Mouse (Mus musculus) lung, embryonic 14.5 days (tissue): Measurements from ENCODE around the gene Haus7. TPM values are rescaled to one million over a fixed set of nuclear protein-coding genes. Genes with fewer than 3 reads are reported as not detected.
"Not testable (repeated sequence)": the region's sequence is repeated elsewhere in the genome, so short reads cannot be mapped to it uniquely, and the experiment has no call there.

ENCODE experiments used
- ATAC-seq: fragments of 200-750 bp; cut with Nextera tagmentation; 2 replicates; pipeline ENCODE4 v1.8.0; 2017; ENCODE audit warnings: mild to moderate bottlenecking, moderate TSS enrichment, moderate library complexity; ENCODE audit not compliant: insufficient read depth
- DNase-seq: peaks from one replicate; pipeline ENCODE4 v3.0.0-alpha.2; 2015
- H3K27ac ChIP-seq: fragments of 300-500 bp; sonication (generic); 2 replicates; pipeline ENCODE4 v1.5.1; 2014; ENCODE audit warnings: low read depth, mild to moderate bottlenecking, moderate library complexity
- H3K27me3 ChIP-seq: fragments of 300-500 bp; sonication (generic); 2 replicates; pipeline ENCODE4 v1.6.1; 2014; ENCODE audit warnings: low read length, control low read depth; ENCODE audit not compliant: insufficient read depth
- H3K36me3 ChIP-seq: fragments of 300-500 bp; sonication (generic); 2 replicates; pipeline ENCODE4 v1.6.1; 2014; ENCODE audit warnings: control low read depth; ENCODE audit not compliant: insufficient read depth
- H3K4me1 ChIP-seq: fragments of 300-500 bp; sonication (generic); 2 replicates; pipeline ENCODE4 v1.6.1; 2014; ENCODE audit warnings: antibody characterized with exemption, control low read depth; ENCODE audit not compliant: insufficient read depth
- H3K4me2 ChIP-seq: fragments of 300-500 bp; sonication (generic); 2 replicates; pipeline ENCODE4 v1.6.1; 2014; ENCODE audit warnings: mild to moderate bottlenecking
- H3K4me3 ChIP-seq: fragments of 300-500 bp; sonication (generic); 2 replicates; pipeline ENCODE4 v1.5.1; 2014; ENCODE audit warnings: low read depth, low read length
- H3K9ac ChIP-seq: fragments of 300-500 bp; sonication (generic); 2 replicates; pipeline ENCODE4 v1.6.1; 2014
- H3K9me3 ChIP-seq: fragments of 300-500 bp; sonication (generic); 2 replicates; pipeline ENCODE4 v1.6.1; 2016; ENCODE audit warnings: low read depth, low read length, control low read depth
- CTCF ChIP-seq: IDR thresholded peaks from 2 replicates; pipeline ENCODE4 v1.5.1; 2016; ENCODE audit warnings: antibody characterized with exemption, low read depth
- whole genome bisulfite sequencing: fragments of 180-500 bp; shearing (Covaris S2); extraction: QIAGEN DNeasy Blood & Tissue Kit; methylation state at CpG from one replicate; pipeline ENCODE4 v1.1.7; 2014; 5-methylcytosine and 5-hydroxymethylcytosine counted together
- polyA plus RNA-seq: library from polyadenylated mRNA; unstranded; fragments of >200 nt; fragmentation: Nextera tagmentation; extraction: Ambion mirVana; gene quantifications from 2 replicates; pipeline ENCODE4 v1.2.1, GENCODE M21; 2014

The Haus7 gene
- polyA plus RNA-seq, 1 experiment from 2014 or later: 76.3 TPM

DNA sequence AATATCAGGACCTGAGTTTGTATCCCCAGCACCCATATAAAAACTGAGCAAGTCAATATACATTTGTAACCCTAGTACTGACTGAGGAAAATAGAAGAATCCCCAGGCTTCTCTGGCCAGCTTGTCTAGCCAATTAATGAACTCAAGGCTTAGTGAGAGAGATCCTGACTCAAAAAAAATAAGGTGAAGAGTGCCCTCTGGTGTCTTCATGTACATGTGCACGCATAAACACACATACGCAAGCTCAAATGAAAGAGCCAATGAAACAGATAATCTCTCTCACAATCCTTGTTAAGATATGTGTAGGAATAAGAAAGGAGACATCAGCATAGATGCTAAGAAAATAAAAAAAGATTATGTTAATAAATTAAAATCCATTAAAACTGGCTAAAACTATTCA lies 28.8 kb downstream of the Haus7 start:
- ATAC-seq (no peak), DNase-seq (peak; percentile 43)
- Histone ChIP-seq H3K4me1 (no peaks in the 10 kb centered on the region), H3K4me3 (no peak overlapping the region), H3K36me3 (no peaks in the 10 kb centered on the region), H3K9ac (no peak overlapping the region), H3K4me2 (no peak overlapping the region), H3K9me3 (no peaks in the 10 kb centered on the region), H3K27ac (no peak overlapping the region), H3K27me3 (no peaks in the 10 kb centered on the region)
- peak; percentile 37; the same call in 1 of the 2 replicates for TF ChIP-seq CTCF
- 76% methylated on average over 2 of the region's 2 CpGs for WGBS

DNA sequence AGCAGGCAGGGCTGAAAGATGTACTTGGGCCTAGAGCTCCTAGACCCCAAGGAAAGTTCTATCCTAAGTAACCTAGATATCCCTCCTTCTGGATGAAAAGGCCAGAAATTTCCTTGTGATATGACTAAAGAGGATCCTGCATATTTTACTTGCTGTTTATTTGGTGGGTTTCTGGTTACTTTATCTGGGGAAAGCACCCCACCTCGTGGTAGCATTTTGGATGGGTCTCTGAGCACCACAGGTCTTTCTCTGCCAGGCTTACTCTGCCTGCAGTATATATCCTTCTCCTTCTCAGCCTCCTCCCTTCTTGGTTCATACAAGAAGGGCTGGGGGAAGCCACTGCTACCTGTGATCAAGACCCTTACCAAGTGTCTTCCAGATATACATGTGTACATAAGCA lies 46.1 kb downstream of the Haus7 start:
- ATAC-seq: no peak
- Histone ChIP-seq H3K4me1 (no peaks in the 10 kb centered on the region), H3K36me3 (no peaks in the 10 kb centered on the region), H3K4me2 (no peak overlapping the region), H3K9me3 (no peaks in the 10 kb centered on the region), H3K4me3 (no peak overlapping the region), H3K9ac (no peak overlapping the region), H3K27me3 (no peaks in the 10 kb centered on the region), H3K27ac (no peak overlapping the region)
- peak; percentile 12 for DNase-seq
- 6% methylated on average over 1 of the region's 1 CpGs for WGBS
- no peak for TF ChIP-seq CTCF

DNA sequence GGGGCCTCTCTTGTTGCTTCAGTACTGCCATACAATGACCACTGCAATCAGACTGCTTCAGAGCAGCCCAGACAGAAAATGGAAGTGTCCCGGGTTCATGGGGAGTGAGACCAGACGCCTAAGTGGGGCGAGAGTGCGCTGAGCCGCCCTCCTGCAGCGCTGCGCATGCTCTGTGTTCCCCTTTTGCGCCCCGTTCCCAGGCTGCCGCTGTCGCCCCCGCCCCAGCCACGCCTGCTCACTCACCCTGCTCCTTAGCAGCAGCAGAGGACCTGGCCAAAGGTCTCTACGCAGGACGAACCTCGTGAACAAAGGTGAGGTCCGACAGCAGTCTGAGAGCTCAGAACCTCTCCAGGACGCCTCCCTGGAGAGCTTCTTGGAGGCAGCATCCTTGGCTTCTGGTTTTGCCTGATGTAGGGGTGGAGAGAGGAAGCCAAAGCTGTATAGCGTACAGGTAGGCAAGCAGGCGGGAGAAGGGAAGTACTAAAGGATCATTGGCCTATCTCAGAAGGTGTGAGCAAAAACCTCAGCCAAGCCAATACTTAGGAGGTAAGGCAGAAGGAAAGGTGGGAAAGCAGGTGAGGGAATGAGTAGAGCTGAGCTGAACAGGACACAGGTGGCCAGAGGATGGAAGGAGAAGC lies 47.8 kb downstream of the Haus7 start, which contains the start of gene Zfp92:
Gene Zfp92 (plus strand): TSS at position 217 of the 638 bp plus-strand sequence.
- Histone ChIP-seq H3K4me1 (no peaks in the 10 kb centered on the region), H3K27ac (no peak within 1 kb of the TSS), H3K27me3 (no peaks in the 10 kb centered on the region), H3K9ac (no peak within 1 kb of the TSS), H3K4me3 (0 out of 2 replicates have a peak within 1 kb of the TSS, but pooled peaks have one; percentile 4), H3K9me3 (no peaks in the 10 kb centered on the region), H3K36me3 (no peaks in the 10 kb centered on the region), H3K4me2 (peak within 1 kb of the TSS; percentile 54)
- peak; percentile 3 for DNase-seq
- WGBS: 16% methylated on average over 20 of the region's 20 CpGs
- TF ChIP-seq CTCF: no peak
- no peak for ATAC-seq

- Histone ChIP-seq H3K9me3 (no peaks in the 10 kb centered on the region), H3K36me3 (no peaks in the 10 kb centered on the region), H3K9ac (no peak overlapping the region), H3K4me1 (no peaks in the 10 kb centered on the region), H3K27ac (no peak overlapping the region), H3K4me2 (no peak overlapping the region), H3K4me3 (no peak overlapping the region), H3K27me3 (no peaks in the 10 kb centered on the region)
- no peak for ATAC-seq
- TF ChIP-seq CTCF: no peak
- 89% methylated on average over 12 of the region's 12 CpGs for WGBS
- no peak for DNase-seq
Observed at GRCm38 (mm10) chrX:73401616-73402015, 57.2 kb downstream of the Haus7 start.

DNA sequence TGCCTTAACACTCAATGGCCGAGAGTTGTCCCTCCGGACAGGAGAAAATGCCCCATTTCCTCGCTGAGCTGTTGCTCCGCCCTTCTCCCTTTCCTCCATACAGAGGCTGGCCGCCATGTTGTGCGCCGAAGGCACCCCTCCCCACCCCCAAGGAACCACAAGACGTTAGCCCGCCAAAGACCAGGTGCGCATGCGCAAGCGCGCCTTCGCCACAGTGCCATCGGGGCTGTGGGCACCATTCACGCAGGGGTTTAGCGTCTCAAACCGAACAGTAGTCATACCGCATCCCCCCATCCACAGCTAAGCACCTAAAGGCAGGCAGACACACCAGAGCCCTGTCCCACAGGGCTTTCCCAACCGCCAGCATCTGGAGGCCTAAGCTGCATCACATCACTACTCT lies 57.9 kb downstream of the Haus7 start:
- WGBS: 89% methylated on average over 20 of the region's 20 CpGs
- no peaks in the 10 kb centered on the region for H3K9me3 ChIP-seq
- no peaks in the 10 kb centered on the region for H3K36me3 ChIP-seq
- DNase-seq (no peak), ATAC-seq (no peak)
- no peak overlapping the region for H3K4me3 ChIP-seq
- TF ChIP-seq CTCF: no peak
- no peak overlapping the region for H3K27ac ChIP-seq
- no peak overlapping the region for H3K9ac ChIP-seq
- no peak overlapping the region for H3K4me2 ChIP-seq
- no peaks in the 10 kb centered on the region for H3K4me1 ChIP-seq
- H3K27me3 ChIP-seq: no peaks in the 10 kb centered on the region

- DNase-seq, H3K4me2 ChIP-seq, H3K4me1 ChIP-seq, H3K9me3 ChIP-seq, H3K36me3 ChIP-seq, H3K27ac ChIP-seq, H3K27me3 ChIP-seq, H3K4me3 ChIP-seq, H3K9ac ChIP-seq, ATAC-seq: not testable (repeated sequence)
- 61% methylated on average over 2 of the region's 2 CpGs for WGBS
Observed at GRCm38 (mm10) chrX:73398636-73399035, 60.2 kb downstream of the Haus7 start, which contains the start of gene Gm18336. Gene Gm18336, minus strand, starts transcription at chrX:73398736.

DNA sequence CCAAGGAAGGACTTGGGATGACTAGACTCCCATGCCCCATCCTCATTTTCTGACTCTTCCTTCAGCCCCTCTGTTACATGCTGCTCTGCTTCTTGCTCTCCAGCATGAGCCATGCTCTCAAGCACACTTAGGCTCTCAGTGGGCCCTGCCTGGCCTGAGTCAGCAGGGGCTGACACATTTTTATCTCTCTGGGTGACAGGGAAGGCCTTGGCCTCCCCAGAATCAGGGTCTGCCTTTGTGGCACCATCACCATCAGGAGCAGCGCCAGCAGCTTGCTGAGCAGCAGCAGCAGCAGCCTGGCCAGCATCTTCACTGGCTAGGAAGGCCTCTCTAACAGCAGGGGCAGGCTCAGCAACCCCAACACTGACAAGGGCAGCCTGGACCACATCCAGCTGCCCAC lies 62.4 kb downstream of the Haus7 start:
- Histone ChIP-seq H3K27ac (no peak overlapping the region), H3K36me3 (no peaks in the 10 kb centered on the region), H3K27me3 (no peaks in the 10 kb centered on the region), H3K4me3 (no peak overlapping the region), H3K4me1 (no peaks in the 10 kb centered on the region), H3K4me2 (no peak overlapping the region), H3K9ac (no peak overlapping the region), H3K9me3 (no peaks in the 10 kb centered on the region)
- DNase-seq: no peak
- TF ChIP-seq CTCF: no peak
- WGBS: 83% methylated on average over 1 of the region's 1 CpGs
- ATAC-seq: no peak
